Mouse (Mus musculus) hematopoietic stem cell, adult 5-6 weeks (primary cell): ENCODE measurements around the gene Wdr64. TPM values are rescaled to one million over a fixed set of nuclear protein-coding genes. Genes with fewer than 3 reads are reported as not detected.

ENCODE experiments used
- ATAC-seq, 2 experiments: fragments of 125-278 bp in 1 of 2; replicated peaks in 1 of 2; 2 replicates each; pipeline ENCODE4 v1.8.0; 2016 to 2017; ENCODE audit warnings: inconsistent platforms in 2 of 2, mild to moderate bottlenecking in 2 of 2, moderate number of reproducible peaks in 2 of 2, low read depth in 1 of 2, moderate TSS enrichment in 1 of 2; ENCODE audit not compliant: low FRiP score in 2 of 2, poor library complexity in 2 of 2, severe bottlenecking in 2 of 2, insufficient read depth in 1 of 2, low TSS enrichment in 1 of 2
- total RNA-seq: library from RNA; stranded (forward); fragments of 172-1452, 232-1000 nt; gene quantifications from 2 replicates; pipeline ENCODE4 v1.2.3, GENCODE M21; 2017

Gene Wdr64
- total RNA-seq: not detected in 2 replicates

GRCm38 (mm10) chr1:175698293-175698692 lies at the start of gene Wdr64:
Gene Wdr64, plus strand, starts transcription at chr1:175698593.
- no peak for ATAC-seq

- no peak for ATAC-seq
These were observed 49.8 kb upstream of the Wdr64 start for GRCm38 (mm10) chr1:175648615-175649014.

DNA sequence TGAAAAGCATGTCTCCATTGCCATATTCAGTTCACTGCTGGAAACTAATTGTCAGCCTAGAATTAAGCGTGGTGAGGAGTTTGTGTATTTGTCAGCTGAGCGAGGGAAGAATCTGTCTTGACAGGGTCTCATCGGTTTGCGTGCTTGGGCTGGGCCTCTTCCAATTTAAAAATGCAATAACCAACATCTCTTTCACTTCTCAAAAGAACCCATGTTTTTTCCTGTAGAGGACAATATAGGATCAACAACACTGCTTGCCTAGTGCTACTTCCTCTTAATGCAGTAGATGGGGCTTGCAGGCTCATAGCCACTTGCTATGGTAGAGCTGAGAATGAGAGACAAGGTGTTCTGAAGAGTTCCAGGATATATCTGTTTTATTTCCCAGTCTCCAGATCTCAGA lies 38.5 kb upstream of the Wdr64 start:
- ATAC-seq: peak; percentile 46 to 48; a peak in 2 of 4 replicates

GRCm38 (mm10) chr1:175668666-175669405 lies 29.6 kb upstream of the Wdr64 start:
- peak; percentile 92 to 94 for ATAC-seq

GRCm38 (mm10) chr1:175669456-175669855 lies 28.9 kb upstream of the Wdr64 start:
- ATAC-seq: no peak

DNA sequence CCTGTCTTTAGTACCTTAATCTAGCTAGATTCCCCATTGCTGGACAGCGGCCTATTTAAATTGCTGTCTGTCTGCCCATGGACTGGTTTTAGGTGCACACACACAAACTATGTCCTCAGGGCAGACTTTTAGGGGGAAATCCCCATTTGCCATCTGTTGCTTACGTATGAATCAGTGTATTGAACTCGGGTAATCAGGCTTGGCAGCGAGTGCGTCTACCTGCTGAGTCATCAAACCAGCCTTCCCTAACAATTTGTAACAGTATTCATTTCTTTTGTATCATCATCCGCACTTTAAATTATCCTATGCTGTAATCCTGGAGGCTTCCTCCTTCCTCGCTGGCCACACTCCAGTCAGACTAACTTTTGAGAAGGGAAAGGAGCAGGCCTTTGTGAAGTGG lies 28.4 kb upstream of the Wdr64 start:
- no peak for ATAC-seq

- peak in 1 of 2 experiments; percentile 25; a peak in 1 of 4 replicates for ATAC-seq
These were observed 26.8 kb upstream of the Wdr64 start for GRCm38 (mm10) chr1:175671626-175672025.

GRCm38 (mm10) chr1:175673563-175674325 lies 24.6 kb upstream of the Wdr64 start:
- ATAC-seq: no peak

DNA sequence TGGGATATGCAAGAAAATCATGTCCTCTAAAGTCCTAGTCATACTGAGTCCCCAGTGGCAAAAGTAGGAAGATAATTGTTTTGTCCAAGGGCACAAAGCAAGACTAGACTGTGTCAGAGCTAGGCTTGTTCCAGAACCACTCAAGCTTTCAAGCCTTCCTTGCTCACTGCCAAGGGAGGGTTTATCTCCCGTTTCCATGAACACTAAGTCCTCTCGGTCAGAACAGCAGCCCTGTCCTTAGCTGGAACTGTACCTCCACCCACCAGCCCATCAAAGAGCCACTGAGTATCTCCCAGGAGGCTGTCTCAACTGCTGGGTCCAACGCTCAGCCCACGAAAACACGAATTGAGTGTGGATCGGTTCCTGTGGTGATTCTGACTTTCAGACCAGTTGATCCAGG lies 23.3 kb upstream of the Wdr64 start:
- ATAC-seq: no peak

DNA sequence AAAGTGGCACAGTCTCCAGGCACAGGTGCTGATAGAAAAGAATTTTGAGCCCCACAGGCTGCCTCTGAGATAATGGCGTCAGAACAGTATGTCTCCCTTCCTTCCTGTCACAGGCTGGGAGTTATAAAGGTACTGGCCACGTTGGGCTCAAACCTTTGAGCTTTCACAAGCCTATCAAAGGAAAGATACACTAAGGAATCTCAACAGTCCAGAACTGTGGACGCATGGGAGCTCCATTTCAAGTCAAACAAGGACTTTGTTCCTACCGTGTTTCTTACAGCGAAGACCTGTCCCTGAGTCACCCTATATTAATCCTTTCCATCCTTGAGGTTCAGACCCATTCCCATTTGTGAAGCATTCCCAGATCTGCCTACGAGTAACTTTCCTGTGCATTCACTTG lies 20.9 kb upstream of the Wdr64 start:
- ATAC-seq: no peak

DNA sequence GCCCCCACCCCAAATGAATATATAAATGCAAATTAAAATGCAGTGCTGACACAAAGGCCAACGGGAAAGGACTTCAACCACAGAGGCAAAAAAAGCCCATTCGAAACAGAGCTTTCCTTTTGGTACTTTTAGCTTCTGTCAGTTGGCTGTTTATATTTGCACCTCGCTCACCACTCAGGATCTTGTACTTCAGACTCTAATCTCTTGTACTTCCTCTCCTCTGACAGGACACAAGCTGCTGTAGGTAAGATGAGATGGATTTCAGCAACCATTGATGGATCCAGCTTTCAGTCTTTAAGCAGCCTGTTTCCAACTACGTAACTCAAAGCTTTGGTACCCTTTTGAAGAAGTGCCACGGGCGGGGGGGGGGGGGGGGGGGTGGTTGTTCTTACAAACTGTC lies 17.4 kb upstream of the Wdr64 start:
- ATAC-seq: no peak

DNA sequence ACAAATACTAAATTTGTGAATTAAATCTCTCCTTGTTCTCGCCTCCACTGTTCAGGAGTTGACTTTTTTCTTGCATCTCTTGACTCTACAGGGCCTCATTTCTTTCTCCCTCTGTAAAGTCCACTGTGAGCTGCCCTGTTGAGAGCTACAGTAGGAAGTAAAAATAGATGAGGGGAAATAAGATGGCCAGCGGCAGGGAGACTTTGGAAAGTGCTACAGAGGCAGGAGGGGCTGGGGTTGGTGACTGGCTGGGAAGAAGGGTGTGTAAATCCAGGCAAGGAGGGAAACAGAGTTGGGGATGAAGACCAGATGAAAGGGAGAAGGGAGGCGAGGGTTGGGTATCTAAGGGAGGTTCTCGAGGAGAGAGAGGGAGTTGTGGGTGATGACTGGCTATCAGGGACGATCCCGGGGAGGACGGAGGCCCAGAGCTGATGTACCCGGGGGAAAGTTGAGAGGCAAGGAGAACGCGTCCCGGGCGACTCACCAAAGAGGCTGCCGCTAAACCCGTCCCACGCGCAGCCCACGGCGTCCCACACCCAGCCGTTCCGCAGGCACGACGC lies 6.6 kb upstream of the Wdr64 start:
- no peak for ATAC-seq

DNA sequence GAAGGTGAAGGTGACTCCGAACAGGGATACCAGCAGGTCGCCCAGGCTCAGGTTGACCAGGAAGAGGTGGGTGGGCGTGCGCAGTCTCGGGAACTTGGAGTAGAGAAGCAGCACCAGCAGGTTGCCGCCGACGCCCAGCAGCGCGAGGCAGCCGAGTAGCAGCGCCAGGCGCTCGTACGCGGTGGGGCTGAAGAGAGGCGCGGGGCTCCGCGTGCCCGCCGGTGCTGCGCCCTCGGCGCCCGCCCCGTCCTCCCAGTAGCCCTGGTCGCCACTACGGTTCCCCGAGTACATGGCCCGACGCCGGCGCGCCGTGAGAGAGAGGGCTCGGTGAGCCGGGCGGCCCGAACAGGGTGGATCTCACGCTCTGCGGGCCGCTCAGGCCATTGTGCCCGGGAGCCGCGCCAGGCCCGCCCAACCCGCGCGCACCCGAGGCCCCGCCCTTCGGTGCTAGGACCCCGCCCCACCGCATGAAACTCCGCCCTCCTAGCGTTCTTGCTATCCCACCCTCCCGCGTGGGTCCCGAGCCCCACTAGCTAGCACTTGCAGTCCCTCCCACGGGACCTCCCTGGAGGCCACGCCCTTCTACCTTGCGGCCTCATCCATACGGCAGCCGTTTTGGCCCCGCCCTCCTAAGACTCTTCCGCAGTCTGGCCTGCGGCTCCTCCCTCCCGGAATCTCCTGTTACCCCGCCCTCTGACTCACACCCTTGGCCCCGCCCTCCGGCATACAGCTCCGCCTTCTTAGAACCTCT lies 6.0 kb upstream of the Wdr64 start, which contains the start of the genes Opn3 and Chml:
Gene Opn3 (minus strand): TSS at position 531 of the 751 bp plus-strand sequence.
Gene Chml (minus strand): TSS at position 656 of the 751 bp plus-strand sequence.
- peak; percentile 91 to 93 for ATAC-seq

GRCm38 (mm10) chr1:175692997-175693361 lies 5.4 kb upstream of the Wdr64 start:
- ATAC-seq: no peak; a peak in 1 of 4 replicates

DNA sequence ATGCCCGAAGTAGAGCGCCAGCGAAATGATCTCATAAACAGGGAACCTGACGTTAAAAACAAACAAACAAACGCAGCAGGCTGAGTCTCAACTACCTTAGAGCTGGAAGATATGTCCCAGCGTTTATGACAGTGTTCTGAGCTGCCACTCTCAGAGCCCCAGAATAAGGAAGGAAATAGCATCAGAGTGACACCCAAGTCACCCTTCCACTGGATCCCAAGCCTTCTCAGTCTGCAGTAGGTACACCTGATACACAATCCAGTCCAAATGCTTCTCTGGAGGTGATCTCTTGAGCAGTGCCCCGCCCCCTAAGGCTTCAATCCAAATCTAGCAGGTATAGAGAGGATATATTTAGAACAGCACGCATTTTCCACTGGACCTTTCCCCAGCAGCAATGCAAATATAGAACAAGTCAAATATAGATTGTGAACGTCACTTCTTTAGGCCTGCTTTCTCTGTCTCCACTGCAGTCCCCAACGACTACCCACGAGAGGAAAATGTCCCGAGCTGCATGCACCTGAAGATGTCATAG lies 4.9 kb upstream of the Wdr64 start:
- ATAC-seq: peak; percentile 15 to 23; a peak in 2 of 4 replicates

GRCm38 (mm10) chr1:175699375-175699774 lies 982 bp downstream of the Wdr64 start:
- no peak for ATAC-seq

DNA sequence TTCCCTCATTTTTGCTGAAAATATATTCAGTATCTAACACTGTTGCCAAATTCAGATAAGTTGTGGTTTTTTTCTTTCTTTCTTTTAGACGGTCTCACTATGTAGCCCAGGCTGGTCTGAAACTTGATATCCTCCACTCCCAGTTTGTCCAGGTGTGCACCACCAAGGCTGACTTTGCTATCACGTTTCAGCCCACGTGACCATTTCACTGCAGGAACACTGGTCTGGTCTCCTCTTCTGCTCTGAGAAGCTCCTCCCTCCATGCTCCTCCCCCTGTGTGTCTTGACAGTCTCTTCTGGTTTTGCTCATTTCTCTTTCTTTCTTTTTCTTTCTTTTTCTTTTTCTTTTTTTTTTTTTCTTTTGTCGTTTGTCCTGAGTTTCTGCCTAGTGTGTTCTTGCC lies 1.4 kb downstream of the Wdr64 start:
- peak in 1 of 2 experiments; percentile 51; a peak in 1 of 4 replicates for ATAC-seq
